Mouse (Mus musculus): ENCODE measurements around the gene Clcf1. TPM values are rescaled to one million over a fixed set of nuclear protein-coding genes. Genes with fewer than 3 reads are reported as not detected.

The Clcf1 gene
- polyA plus RNA-seq, 1 experiment: not detected

Other genes starting within 250 kb of the Clcf1 start
- gene Aldh3b2, start 241.9 kb upstream of the Clcf1 start, polyA plus RNA-seq (2012; ENCODE audit: insufficient read depth, insufficient read length, missing spikeins): 6.9 and 13.4 TPM in 2 replicates
- gene Acy3, start 227.7 kb upstream of the Clcf1 start, polyA plus RNA-seq (2012; ENCODE audit: insufficient read depth, insufficient read length, missing spikeins): 33.3 and 40.6 TPM in 2 replicates
- not detected in 2 replicates for gene Tbx10, start 221.5 kb upstream of the Clcf1 start, polyA plus RNA-seq (2012; ENCODE audit: insufficient read depth, insufficient read length, missing spikeins)
- gene Nudt8, start 213.7 kb upstream of the Clcf1 start, polyA plus RNA-seq (2012; ENCODE audit: insufficient read depth, insufficient read length, missing spikeins): 24.5 and 49.5 TPM in 2 replicates
- not detected in 2 replicates for gene Gm49405, start 213.6 kb upstream of the Clcf1 start, polyA plus RNA-seq (2012; ENCODE audit: insufficient read depth, insufficient read length, missing spikeins)
- 1.1 and 1.8 TPM in 2 replicates for gene Doc2g, start 210.9 kb upstream of the Clcf1 start, polyA plus RNA-seq (2012; ENCODE audit: insufficient read depth, insufficient read length, missing spikeins)
- 1,127 and 1,213 TPM in 2 replicates for gene Ndufv1, start 201.4 kb upstream of the Clcf1 start, polyA plus RNA-seq (2012; ENCODE audit: insufficient read depth, insufficient read length, missing spikeins)
- 362 and 451 TPM in 2 replicates for gene Gstp1, start 176.3 kb upstream of the Clcf1 start, polyA plus RNA-seq (2012; ENCODE audit: insufficient read depth, insufficient read length, missing spikeins)
- gene Gstp2, start 168.2 kb upstream of the Clcf1 start, polyA plus RNA-seq (2012; ENCODE audit: insufficient read depth, insufficient read length, missing spikeins): 14.8 and 26.0 TPM in 2 replicates
- 2.3 and 4.2 TPM in 2 replicates for gene Gstp3, start 154.7 kb upstream of the Clcf1 start, polyA plus RNA-seq (2012; ENCODE audit: insufficient read depth, insufficient read length, missing spikeins)
- gene Cabp2, start 132.7 kb upstream of the Clcf1 start, polyA plus RNA-seq (2012; ENCODE audit: insufficient read depth, insufficient read length, missing spikeins): not detected in 2 replicates
- 78.5 and 101 TPM in 2 replicates for gene Cdk2ap2, start 117.1 kb upstream of the Clcf1 start, polyA plus RNA-seq (2012; ENCODE audit: insufficient read depth, insufficient read length, missing spikeins)
- gene Pitpnm1, start 114.2 kb upstream of the Clcf1 start, polyA plus RNA-seq (2012; ENCODE audit: insufficient read depth, insufficient read length, missing spikeins): 14.8 and 17.2 TPM in 2 replicates
- gene Aip, start 88.4 kb upstream of the Clcf1 start, polyA plus RNA-seq (2012; ENCODE audit: insufficient read depth, insufficient read length, missing spikeins): 62.7 and 65.2 TPM in 2 replicates
- gene Gpr152, start 74.5 kb upstream of the Clcf1 start, polyA plus RNA-seq (2012; ENCODE audit: insufficient read depth, insufficient read length, missing spikeins): not detected in 2 replicates
- not detected in 2 replicates for gene Cabp4, start 70.2 kb upstream of the Clcf1 start, polyA plus RNA-seq (2012; ENCODE audit: insufficient read depth, insufficient read length, missing spikeins)
- 103 and 112 TPM in 2 replicates for gene Coro1b, start 65.6 kb upstream of the Clcf1 start, polyA plus RNA-seq (2012; ENCODE audit: insufficient read depth, insufficient read length, missing spikeins)
- gene Ptprcap, start 60.6 kb upstream of the Clcf1 start, polyA plus RNA-seq (2012; ENCODE audit: insufficient read depth, insufficient read length, missing spikeins): 1.3 and 3.3 TPM in 2 replicates
- 17.2 and 17.7 TPM in 2 replicates for gene Rps6kb2, start 50.9 kb upstream of the Clcf1 start, polyA plus RNA-seq (2012; ENCODE audit: insufficient read depth, insufficient read length, missing spikeins)
- gene Carns1, start 38.8 kb upstream of the Clcf1 start, polyA plus RNA-seq (2012; ENCODE audit: insufficient read depth, insufficient read length, missing spikeins): 2.1 and 3.1 TPM in 2 replicates
- gene Tbc1d10c, start 23.0 kb upstream of the Clcf1 start, polyA plus RNA-seq (2012; ENCODE audit: insufficient read depth, insufficient read length, missing spikeins): 0.83 TPM in 1 of 2 replicates, not detected in the other
- gene Ppp1ca, start 22.2 kb upstream of the Clcf1 start, polyA plus RNA-seq (2012; ENCODE audit: insufficient read depth, insufficient read length, missing spikeins): 265 and 309 TPM in 2 replicates
- gene Rad9a, start 12.6 kb upstream of the Clcf1 start, polyA plus RNA-seq (2012; ENCODE audit: insufficient read depth, insufficient read length, missing spikeins): 4.4 and 7.6 TPM in 2 replicates
- not detected in 2 replicates for gene AC109138.7, start 119 bp downstream of the Clcf1 start, polyA plus RNA-seq (2012; ENCODE audit: insufficient read depth, insufficient read length, missing spikeins)
- gene Pold4, start 17.7 kb downstream of the Clcf1 start, polyA plus RNA-seq (2012; ENCODE audit: insufficient read depth, insufficient read length, missing spikeins): 63.7 and 81.4 TPM in 2 replicates
- gene Ssh3, start 54.9 kb downstream of the Clcf1 start, polyA plus RNA-seq (2012; ENCODE audit: insufficient read depth, insufficient read length, missing spikeins): 3.3 and 4.8 TPM in 2 replicates
- 0.87 TPM in 1 of 2 replicates, not detected in the other for gene Ankrd13d, start 68.9 kb downstream of the Clcf1 start, polyA plus RNA-seq (2012; ENCODE audit: insufficient read depth, insufficient read length, missing spikeins)
- gene Grk2, start 92.0 kb downstream of the Clcf1 start, polyA plus RNA-seq (2012; ENCODE audit: insufficient read depth, insufficient read length, missing spikeins): 30.7 and 35.9 TPM in 2 replicates
- gene Kdm2a, start 184.0 kb downstream of the Clcf1 start, polyA plus RNA-seq (2012; ENCODE audit: insufficient read depth, insufficient read length, missing spikeins): 18.9 and 20.6 TPM in 2 replicates
- 4.3 and 4.5 TPM in 2 replicates for gene Rhod, start 225.2 kb downstream of the Clcf1 start, polyA plus RNA-seq (2012; ENCODE audit: insufficient read depth, insufficient read length, missing spikeins)